Mouse (Mus musculus): Measurements from ENCODE around the gene Nrarp. TPM values are rescaled to one million over a fixed set of nuclear protein-coding genes. Genes with fewer than 3 reads are reported as not detected.

Nrarp gene
- polyA plus RNA-seq, 1 experiment from 2014 or later = 15.0 TPM

Other genes starting within 250 kb of the Nrarp start
- 34.8 and 39.0 TPM in 2 replicates for gene Arrdc1, start 245.5 kb upstream of the Nrarp start, polyA plus RNA-seq (2015; fragmentation: Nextera tagmentation; extraction: Ambion mirVana)
- 15.9 and 17.2 TPM in 2 replicates for gene Zmynd19, start 231.0 kb upstream of the Nrarp start, polyA plus RNA-seq (2015; fragmentation: Nextera tagmentation; extraction: Ambion mirVana)
- gene Dph7, start 218.4 kb upstream of the Nrarp start, polyA plus RNA-seq (2015; fragmentation: Nextera tagmentation; extraction: Ambion mirVana) = 37.7 and 40.3 TPM in 2 replicates
- gene Mrpl41, start 205.7 kb upstream of the Nrarp start, polyA plus RNA-seq (2015; fragmentation: Nextera tagmentation; extraction: Ambion mirVana) = 145 and 153 TPM in 2 replicates
- gene Pnpla7, start 204.7 kb upstream of the Nrarp start, polyA plus RNA-seq (2015; fragmentation: Nextera tagmentation; extraction: Ambion mirVana) = 5.6 and 7.1 TPM in 2 replicates
- gene Nsmf, start 126.4 kb upstream of the Nrarp start, polyA plus RNA-seq (2015; fragmentation: Nextera tagmentation; extraction: Ambion mirVana) = 82.5 and 87.4 TPM in 2 replicates
- not detected in 2 replicates for gene Entpd8, start 100.5 kb upstream of the Nrarp start, polyA plus RNA-seq (2015; fragmentation: Nextera tagmentation; extraction: Ambion mirVana)
- 0.17 TPM in 1 of 2 replicates, not detected in the other for gene Noxa1, start 85.6 kb upstream of the Nrarp start, polyA plus RNA-seq (2015; fragmentation: Nextera tagmentation; extraction: Ambion mirVana)
- gene Tor4a, start 16.1 kb downstream of the Nrarp start, polyA plus RNA-seq (2015; fragmentation: Nextera tagmentation; extraction: Ambion mirVana) = 5.1 and 6.1 TPM in 2 replicates
- 110 and 114 TPM in 2 replicates for gene Nelfb, start 30.7 kb downstream of the Nrarp start, polyA plus RNA-seq (2015; fragmentation: Nextera tagmentation; extraction: Ambion mirVana)
- 0.15 TPM in 1 of 2 replicates, not detected in the other for gene Stpg3, start 33.9 kb downstream of the Nrarp start, polyA plus RNA-seq (2015; fragmentation: Nextera tagmentation; extraction: Ambion mirVana)
- gene Fam166a, start 38.0 kb downstream of the Nrarp start, polyA plus RNA-seq (2015; fragmentation: Nextera tagmentation; extraction: Ambion mirVana) = not detected in 2 replicates
- gene Tubb4b, start 43.9 kb downstream of the Nrarp start, polyA plus RNA-seq (2015; fragmentation: Nextera tagmentation; extraction: Ambion mirVana) = 409 and 438 TPM in 2 replicates
- not detected in 2 replicates for gene Slc34a3, start 53.6 kb downstream of the Nrarp start, polyA plus RNA-seq (2015; fragmentation: Nextera tagmentation; extraction: Ambion mirVana)
- gene Rnf224, start 56.0 kb downstream of the Nrarp start, polyA plus RNA-seq (2015; fragmentation: Nextera tagmentation; extraction: Ambion mirVana) = not detected in 2 replicates
- gene Rnf208, start 61.5 kb downstream of the Nrarp start, polyA plus RNA-seq (2015; fragmentation: Nextera tagmentation; extraction: Ambion mirVana) = 10.8 and 11.3 TPM in 2 replicates
- gene Cysrt1, start 61.7 kb downstream of the Nrarp start, polyA plus RNA-seq (2015; fragmentation: Nextera tagmentation; extraction: Ambion mirVana) = 0.81 TPM in 1 of 2 replicates, not detected in the other
- gene AL732309.1, start 66.1 kb downstream of the Nrarp start, polyA plus RNA-seq (2015; fragmentation: Nextera tagmentation; extraction: Ambion mirVana) = 6.9 and 7.9 TPM in 2 replicates
- 24.5 and 25.3 TPM in 2 replicates for gene Tmem203, start 74.7 kb downstream of the Nrarp start, polyA plus RNA-seq (2015; fragmentation: Nextera tagmentation; extraction: Ambion mirVana)
- 7.5 and 8.2 TPM in 2 replicates for gene Tprn, start 81.9 kb downstream of the Nrarp start, polyA plus RNA-seq (2015; fragmentation: Nextera tagmentation; extraction: Ambion mirVana)
- 231 and 246 TPM in 2 replicates for gene Ssna1, start 91.7 kb downstream of the Nrarp start, polyA plus RNA-seq (2015; fragmentation: Nextera tagmentation; extraction: Ambion mirVana)
- 137 and 143 TPM in 2 replicates for gene Anapc2, start 91.7 kb downstream of the Nrarp start, polyA plus RNA-seq (2015; fragmentation: Nextera tagmentation; extraction: Ambion mirVana)
- gene Tmem210, start 107.4 kb downstream of the Nrarp start, polyA plus RNA-seq (2015; fragmentation: Nextera tagmentation; extraction: Ambion mirVana) = not detected in 2 replicates
- 0.22 TPM in 2 replicates for gene Lrrc26, start 109.2 kb downstream of the Nrarp start, polyA plus RNA-seq (2015; fragmentation: Nextera tagmentation; extraction: Ambion mirVana)
- 0.38 and 1.2 TPM in 2 replicates for gene Grin1, start 138.4 kb downstream of the Nrarp start, polyA plus RNA-seq (2015; fragmentation: Nextera tagmentation; extraction: Ambion mirVana)
- 61.1 and 79.4 TPM in 2 replicates for gene Man1b1, start 151.6 kb downstream of the Nrarp start, polyA plus RNA-seq (2015; fragmentation: Nextera tagmentation; extraction: Ambion mirVana)
- gene Dpp7, start 175.6 kb downstream of the Nrarp start, polyA plus RNA-seq (2015; fragmentation: Nextera tagmentation; extraction: Ambion mirVana) = 23.0 and 25.5 TPM in 2 replicates
- gene Uap1l1, start 184.9 kb downstream of the Nrarp start, polyA plus RNA-seq (2015; fragmentation: Nextera tagmentation; extraction: Ambion mirVana) = 9.9 and 14.9 TPM in 2 replicates
- 38.9 and 47.9 TPM in 2 replicates for gene Sapcd2, start 191.6 kb downstream of the Nrarp start, polyA plus RNA-seq (2015; fragmentation: Nextera tagmentation; extraction: Ambion mirVana)
- 0.87 and 1.1 TPM in 2 replicates for gene Entpd2, start 215.1 kb downstream of the Nrarp start, polyA plus RNA-seq (2015; fragmentation: Nextera tagmentation; extraction: Ambion mirVana)
- 42.5 and 48.9 TPM in 2 replicates for gene Npdc1, start 218.6 kb downstream of the Nrarp start, polyA plus RNA-seq (2015; fragmentation: Nextera tagmentation; extraction: Ambion mirVana)
- 0.12 and 0.17 TPM in 2 replicates for gene Fut7, start 242.5 kb downstream of the Nrarp start, polyA plus RNA-seq (2015; fragmentation: Nextera tagmentation; extraction: Ambion mirVana)
- 2.9 and 4.0 TPM in 2 replicates for gene Abca2, start 247.9 kb downstream of the Nrarp start, polyA plus RNA-seq (2015; fragmentation: Nextera tagmentation; extraction: Ambion mirVana)

All from embryonic facial prominence, embryonic 13.5 days (tissue).